Mouse (Mus musculus): ENCODE measurements around the gene Carf.

GRCm38 (mm10) chr1:60076411-60076810 is 21.6 kb upstream of the Carf start:
- no peak for TF ChIP-seq CTCF (IDR thresholded peaks at IDR 0.05; ENCODE audit: low read depth)
- TF ChIP-seq EP300 (IDR thresholded peaks at IDR 0.05; ENCODE audit: low read depth): no peak

Data from heart, postnatal 0 days (tissue).